Mouse (Mus musculus) bone marrow, adult 2 months (tissue): ENCODE data around the gene Gas2l3. TPM values are rescaled to one million over a fixed set of nuclear protein-coding genes. Genes with fewer than 3 reads are reported as not detected.

Source experiments
- H3K27ac ChIP-seq: fragments of 200-500 bp; 2 replicates; pipeline ENCODE4 v1.5.1; 2012; ENCODE audit warnings: low read depth, mild to moderate bottlenecking, control low read depth, inconsistent platforms, low read length; ENCODE audit not compliant: control insufficient read depth, poor library complexity, insufficient read depth
- H3K4me1 ChIP-seq: fragments of 200-500 bp; 2 replicates; pipeline ENCODE4 v1.6.1; 2011; ENCODE audit warnings: low read length; ENCODE audit not compliant: control insufficient read depth, insufficient read depth
- H3K4me3 ChIP-seq: fragments of 200-500 bp; replicated peaks from 2 replicates; pipeline ENCODE3; 2011; ENCODE audit warnings: mild to moderate bottlenecking, low read depth, low read length, control low read depth; ENCODE audit not compliant: control insufficient read depth
- CTCF ChIP-seq: fragments of 200-500 bp; IDR thresholded peaks from 2 replicates; pipeline ENCODE4 v1.5.1; 2011; ENCODE audit warnings: low read length, control low read depth; ENCODE audit not compliant: control insufficient read depth, insufficient read depth
- POLR2A ChIP-seq: fragments of 200-500 bp; IDR thresholded peaks from 2 replicates; pipeline ENCODE4 v1.6.1; 2011; ENCODE audit warnings: low read depth, mild to moderate bottlenecking, control low read depth, low read length, borderline replicate concordance; ENCODE audit not compliant: control insufficient read depth
- WGBS: fragments of 180-500 bp; shearing (Covaris S2); methylation state at CpG from one replicate; pipeline ENCODE4 v1.1.7; 2018; 5-methylcytosine and 5-hydroxymethylcytosine counted together
- polyA plus RNA-seq: library from polyadenylated mRNA; stranded (reverse); fragments of >200 nt; gene quantifications from 2 replicates; pipeline ENCODE4 v1.2.4, GENCODE M21; 2011; ENCODE audit warnings: low replicate concordance; ENCODE audit not compliant: missing spikeins, insufficient read depth, insufficient read length

Gas2l3 gene
- polyA plus RNA-seq, 1 experiment = 3.3 TPM

DNA sequence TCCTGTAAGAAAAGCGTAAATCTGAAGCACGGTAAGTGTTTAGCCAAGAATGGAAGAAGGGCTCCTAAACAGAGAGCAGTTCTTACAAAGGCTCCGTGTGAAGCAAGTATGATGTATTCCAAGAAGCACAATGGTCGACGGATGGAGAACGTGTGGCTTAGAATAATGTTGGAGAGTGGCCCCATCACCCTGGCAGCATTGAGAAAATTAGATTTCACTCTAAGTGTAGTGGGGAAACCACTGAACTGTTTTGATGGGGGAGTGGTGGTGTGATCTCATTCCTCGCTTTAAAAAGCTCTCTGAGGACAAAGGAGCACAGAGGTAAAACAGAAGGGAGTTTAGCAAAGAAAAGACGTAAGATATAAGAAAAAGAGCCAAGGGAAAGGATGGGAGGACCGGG is 6.3 kb downstream of the Gas2l3 start:
- no peak overlapping the region for H3K4me3 ChIP-seq
- TF ChIP-seq POLR2A (no peak), CTCF (no peak)
- H3K27ac ChIP-seq = no peak overlapping the region
- H3K4me1 ChIP-seq = no peaks in the 10 kb centered on the region
- WGBS = 91% methylated on average over 9 of the region's 9 CpGs

DNA sequence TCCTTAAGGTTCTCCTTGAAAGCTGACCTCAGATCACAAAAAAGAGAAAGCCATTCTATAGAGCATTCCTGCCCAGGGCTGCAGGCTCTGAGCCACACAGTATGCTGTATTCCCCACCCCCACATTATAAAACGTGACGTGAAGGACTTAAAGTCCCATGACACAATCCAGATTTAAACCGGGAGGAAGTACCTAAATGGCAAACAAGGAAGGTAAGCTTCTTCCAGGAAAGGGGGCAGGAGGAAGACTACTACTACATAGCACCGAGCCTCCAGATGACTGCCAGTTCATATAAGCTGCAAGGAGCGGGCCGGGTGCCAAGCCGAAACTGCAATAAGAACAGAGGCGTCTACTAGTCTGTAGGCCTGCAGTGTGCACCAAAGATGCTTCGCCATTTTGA is 7.8 kb downstream of the Gas2l3 start:
- no peak overlapping the region for H3K4me3 ChIP-seq
- H3K4me1 ChIP-seq = no peaks in the 10 kb centered on the region
- WGBS = 81% methylated on average over 9 of the region's 9 CpGs
- H3K27ac ChIP-seq = no peak overlapping the region
- no peak for TF ChIP-seq POLR2A
- TF ChIP-seq CTCF = no peak

DNA sequence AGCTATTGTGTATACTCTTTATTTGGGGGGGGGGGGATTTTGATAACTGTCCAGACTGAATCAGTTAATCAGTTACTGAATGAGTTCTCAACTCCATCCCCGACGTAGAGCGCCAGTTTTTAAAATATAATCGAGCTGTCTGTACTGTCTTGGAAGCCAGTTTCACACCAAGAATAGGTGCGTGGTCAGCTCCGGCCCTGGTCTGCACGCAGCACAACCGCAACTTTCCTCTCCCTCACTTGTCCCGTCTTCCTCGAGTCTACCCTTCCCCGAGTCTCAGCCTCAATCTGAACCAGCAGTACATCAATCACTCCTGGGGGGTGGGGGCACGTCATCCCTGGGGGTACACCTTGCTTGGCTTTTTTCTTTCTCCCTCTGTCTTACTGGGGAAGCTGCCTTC is 8.4 kb downstream of the Gas2l3 start:
- TF ChIP-seq POLR2A (no peak), CTCF (no peak)
- H3K4me1 ChIP-seq = no peaks in the 10 kb centered on the region
- H3K27ac ChIP-seq = no peak overlapping the region
- H3K4me3 ChIP-seq = no peak overlapping the region
- WGBS = 92% methylated on average over 12 of the region's 12 CpGs

DNA sequence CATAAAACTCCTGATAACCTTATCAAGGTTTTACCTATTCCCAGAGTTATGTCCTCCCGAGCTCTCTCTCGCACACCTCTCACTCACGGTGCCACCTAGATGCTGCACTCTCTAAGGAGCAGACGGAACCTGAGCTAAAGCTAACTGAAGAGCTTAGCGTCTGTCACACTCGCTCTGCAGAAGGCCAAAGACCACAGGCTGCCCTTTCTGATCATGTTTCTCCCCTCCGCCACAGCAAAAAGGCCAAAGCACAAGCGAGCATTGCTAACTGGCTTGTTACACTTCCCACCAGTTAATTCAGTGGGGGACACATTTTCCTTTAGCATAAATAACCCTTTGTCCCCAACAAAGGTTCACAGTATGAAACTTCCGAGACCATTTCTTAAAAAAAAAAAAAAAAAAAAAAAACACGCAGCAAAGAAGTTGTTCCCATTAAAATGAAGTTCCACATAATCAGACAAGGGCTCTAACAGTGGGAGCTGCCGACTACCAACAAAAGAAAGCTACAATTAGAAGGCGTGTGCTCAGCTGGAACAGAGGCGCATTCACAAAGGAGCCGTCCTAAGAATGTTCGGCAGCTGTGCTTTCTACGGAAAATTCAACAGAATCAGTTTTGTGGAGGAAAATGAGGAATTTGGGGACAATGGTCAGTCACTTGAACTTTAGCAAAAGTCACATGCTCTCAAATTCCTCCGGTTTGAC is 9.1 kb downstream of the Gas2l3 start:
- Histone ChIP-seq H3K27ac (no peak overlapping the region), H3K4me3 (no peak overlapping the region), H3K4me1 (no peaks in the 10 kb centered on the region)
- TF ChIP-seq CTCF = no peak
- no peak for TF ChIP-seq POLR2A
- WGBS = 89% methylated on average over 17 of the region's 17 CpGs

DNA sequence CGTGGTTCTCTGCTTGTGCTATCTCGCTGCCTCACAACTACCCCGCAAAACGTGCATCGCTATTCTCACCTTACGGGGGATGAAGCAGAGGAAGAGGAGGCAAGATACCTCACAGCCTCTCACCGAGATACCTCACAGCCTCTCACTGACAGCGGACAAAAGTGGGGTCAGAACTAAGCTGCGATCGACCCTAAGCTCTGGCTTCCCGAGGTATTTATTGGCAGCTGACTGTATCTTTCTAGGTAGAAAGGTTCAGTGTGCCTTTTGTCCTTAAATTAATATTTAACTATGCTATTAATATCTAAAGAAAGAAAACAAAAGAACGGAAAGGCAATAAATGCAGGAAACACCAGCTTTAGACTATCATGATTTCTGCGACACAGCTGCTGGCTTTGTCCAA is 11.0 kb downstream of the Gas2l3 start:
- Histone ChIP-seq H3K4me1 (no peaks in the 10 kb centered on the region), H3K4me3 (no peak overlapping the region), H3K27ac (no peak overlapping the region)
- TF ChIP-seq CTCF (no peak), POLR2A (no peak)
- 94% methylated on average over 13 of the region's 13 CpGs for WGBS

DNA sequence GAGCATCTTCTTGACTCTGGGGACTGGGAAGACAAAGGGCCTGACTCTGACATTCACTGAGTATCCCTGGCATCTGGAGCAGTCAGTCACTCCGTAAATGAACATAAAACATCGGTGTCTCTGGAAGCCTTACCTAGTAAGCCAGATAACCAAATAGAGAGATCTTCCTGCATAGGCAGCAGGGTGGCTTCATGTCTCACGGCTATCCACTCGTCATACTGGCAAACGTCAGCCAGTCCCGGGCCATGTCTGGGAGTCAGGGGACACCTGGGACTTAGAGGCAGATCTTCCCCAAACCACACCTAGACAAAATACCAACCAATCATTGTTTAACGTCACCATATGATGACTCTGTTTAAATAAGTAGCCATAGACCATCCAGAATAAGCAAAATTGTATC is 13.0 kb downstream of the Gas2l3 start:
- Histone ChIP-seq H3K27ac (no peak overlapping the region), H3K4me3 (no peak overlapping the region), H3K4me1 (no peaks in the 10 kb centered on the region)
- TF ChIP-seq POLR2A (no peak), CTCF (no peak)
- WGBS = 95% methylated on average over 7 of the region's 7 CpGs

DNA sequence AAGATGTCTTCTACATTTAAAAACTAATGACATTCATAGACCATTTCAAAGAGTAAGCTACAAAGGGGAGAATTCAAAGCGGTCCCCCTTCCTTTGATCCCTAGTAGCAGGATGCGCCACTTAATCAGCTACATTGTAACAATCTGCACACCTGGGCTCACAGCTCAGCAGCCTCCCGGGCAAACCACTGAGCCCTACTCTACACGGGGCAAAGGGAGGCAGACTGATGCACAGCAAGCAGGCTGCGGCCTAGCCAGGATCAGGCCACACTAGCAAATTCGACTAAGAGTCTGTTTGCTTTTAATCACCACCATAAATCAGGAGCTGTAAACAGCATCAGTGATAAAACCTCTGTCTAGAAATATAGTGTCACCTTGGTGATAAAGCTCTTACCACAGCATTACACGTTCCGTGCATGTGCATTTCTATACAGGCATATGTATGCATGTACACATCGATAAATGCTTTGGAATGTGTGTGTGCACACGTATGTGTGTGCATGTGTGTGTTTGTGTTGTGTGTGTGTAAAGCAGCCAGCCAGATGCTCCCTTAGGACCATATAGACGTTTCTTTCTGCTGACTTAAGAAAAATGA is 18.9 kb downstream of the Gas2l3 start:
- WGBS = 87% methylated on average over 11 of the region's 11 CpGs
- Histone ChIP-seq H3K4me3 (no peak overlapping the region), H3K4me1 (no peaks in the 10 kb centered on the region), H3K27ac (no peak overlapping the region)
- no peak for TF ChIP-seq CTCF
- TF ChIP-seq POLR2A = no peak

DNA sequence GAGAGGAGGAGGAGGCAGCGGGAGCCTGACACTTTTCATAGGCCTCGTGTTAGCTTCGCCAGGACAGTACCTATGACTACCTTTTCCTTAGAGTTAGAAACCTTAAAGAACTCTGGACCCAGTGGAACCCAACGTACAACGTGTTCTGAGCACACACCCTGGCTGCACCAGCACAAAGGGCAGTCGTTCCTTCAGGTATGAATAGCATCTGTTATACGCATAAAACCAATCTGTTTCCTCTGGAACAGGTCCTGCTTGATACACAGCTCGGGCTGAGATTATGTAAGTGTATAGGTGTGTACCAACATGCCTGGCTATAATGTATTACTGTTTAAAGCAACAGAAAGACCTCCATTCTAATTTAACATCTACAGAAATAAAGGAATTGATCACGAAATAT is 19.6 kb downstream of the Gas2l3 start:
- no peak overlapping the region for H3K27ac ChIP-seq
- WGBS = 89% methylated on average over 9 of the region's 9 CpGs
- no peak overlapping the region for H3K4me3 ChIP-seq
- H3K4me1 ChIP-seq = no peaks in the 10 kb centered on the region
- TF ChIP-seq POLR2A = no peak
- no peak for TF ChIP-seq CTCF
